Mouse (Mus musculus) adrenal gland, adult 2 months (tissue): ENCODE measurements at regions not wholly inside any gene's neighbourhood (a gene's known extent, or its start where the extent isn't known, plus 50 kb on each side); places are given as distances from the start of the nearest gene placed in this dataset.
A peak's percentile ranks its signal among the peaks of the same experiment; 100 is the strongest.
"Not testable (repeated sequence)": the region's sequence is repeated elsewhere in the genome, so short reads cannot be mapped to it uniquely, and the experiment has no call there.

Experiments used
- DNase-seq: peaks from one replicate; pipeline ENCODE4 v3.0.0; 2021

DNA sequence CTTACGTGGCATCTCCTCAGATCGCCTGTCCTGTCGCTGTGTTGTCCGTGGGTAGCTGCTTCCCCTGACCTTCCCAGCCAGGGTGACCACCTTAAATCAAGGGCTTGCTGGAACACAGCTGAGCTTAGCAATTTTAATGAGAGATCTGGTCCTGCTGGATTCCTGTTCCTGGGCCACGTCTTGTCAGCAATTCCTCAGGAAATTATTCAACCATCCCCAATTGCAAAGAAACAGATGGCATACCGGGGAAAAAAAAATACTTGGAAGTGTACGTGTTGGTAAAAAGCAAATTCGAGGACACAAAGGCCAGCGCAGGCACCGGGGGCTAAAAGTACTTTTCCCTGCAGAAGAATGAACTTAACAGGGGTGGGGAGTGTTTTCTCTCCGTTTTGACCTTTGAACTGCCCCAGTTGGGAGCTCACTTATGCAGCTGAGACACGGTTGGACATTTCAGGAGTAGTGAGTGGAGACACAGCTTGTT, 107.0 kb upstream of the Rhobtb1 start:
- DNase-seq, result no peak

DNA sequence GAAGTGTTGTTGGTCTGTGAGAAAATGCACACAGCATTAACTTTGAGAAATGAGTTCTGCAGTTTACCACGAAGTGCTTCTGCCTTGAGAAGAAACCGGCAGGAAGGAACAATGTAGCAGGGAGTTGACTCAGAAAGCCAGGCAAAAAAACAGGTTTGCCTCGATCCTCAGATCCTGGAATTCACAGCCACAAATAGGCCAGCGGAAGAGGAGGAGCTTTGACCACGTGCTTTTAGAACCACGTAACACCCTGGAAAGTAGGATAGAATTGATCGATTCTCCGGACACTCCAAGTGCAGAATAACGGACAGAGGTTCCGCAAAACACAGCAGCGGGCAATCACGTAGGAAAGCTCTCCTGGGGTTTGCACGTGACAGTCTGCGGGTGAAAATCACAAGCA, 106.0 kb upstream of the Rhobtb1 start:
- DNase-seq, result no peak

DNA sequence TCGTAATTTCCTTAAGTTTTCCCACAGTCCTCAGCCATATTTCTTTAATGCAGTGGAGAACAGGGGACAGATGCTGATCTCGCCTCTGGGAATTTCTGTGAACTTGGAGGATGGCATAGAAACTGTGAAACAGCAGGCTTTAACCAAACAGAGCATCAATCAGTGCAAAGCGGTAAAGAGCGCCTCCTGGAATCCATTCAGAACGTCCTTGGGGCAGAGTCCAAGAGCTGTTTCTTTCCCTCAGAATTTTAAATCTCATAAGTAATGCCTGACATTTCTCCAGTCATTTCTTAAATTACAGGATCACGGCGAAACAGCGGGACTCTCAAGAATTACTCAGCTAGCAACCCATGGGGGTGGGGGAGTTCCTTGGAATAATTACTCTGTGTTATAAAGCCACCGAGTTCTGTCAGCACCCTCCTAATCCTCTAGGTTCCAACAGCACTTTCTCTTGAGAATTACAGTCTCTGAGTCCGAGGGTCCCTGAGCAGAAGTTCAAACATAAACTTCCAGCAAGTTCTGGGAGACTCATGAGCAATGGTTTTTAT, 105.2 kb upstream of the Rhobtb1 start:
- peak; percentile 6 for DNase-seq

DNA sequence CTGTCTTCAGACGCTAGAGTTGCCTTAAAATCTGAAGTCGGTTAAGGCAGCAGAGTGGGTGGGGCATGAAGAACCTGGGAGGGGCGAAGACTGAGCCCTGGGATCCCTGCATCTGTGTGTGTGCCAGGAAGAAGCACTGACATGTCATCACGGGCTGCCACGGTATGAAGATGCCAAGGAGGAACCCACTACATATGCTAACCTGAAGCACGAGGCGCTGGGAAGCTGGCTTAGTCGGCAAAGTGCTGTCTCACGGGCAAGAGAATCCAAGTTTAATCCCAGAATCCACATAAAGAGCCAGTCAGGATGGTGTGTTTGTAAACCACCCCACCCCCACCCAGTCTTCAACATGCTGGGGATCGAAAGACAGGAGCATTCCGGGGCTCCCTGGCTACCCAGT, 73.2 kb upstream of the Rhobtb1 start:
- no peak for DNase-seq

DNA sequence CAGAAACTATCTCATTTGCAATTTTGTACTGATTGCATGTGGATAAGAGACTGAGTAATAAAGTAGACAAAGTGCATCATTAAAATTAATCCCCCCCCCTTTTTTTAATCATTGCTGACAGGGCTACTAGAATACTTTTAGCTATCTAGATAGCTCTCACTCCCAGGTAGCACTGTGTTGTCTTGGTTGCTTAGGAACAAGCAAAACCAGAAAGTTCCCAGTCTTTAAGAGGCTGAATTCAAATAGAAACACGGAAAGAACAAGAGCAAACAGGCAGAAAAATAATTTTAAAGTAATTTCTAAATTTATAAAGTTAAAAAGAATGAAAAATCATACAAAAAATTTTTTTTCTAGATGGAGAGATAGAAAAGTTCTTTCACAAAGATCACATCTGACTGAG, 65.0 kb upstream of the Rhobtb1 start:
- DNase-seq, result no peak

DNA sequence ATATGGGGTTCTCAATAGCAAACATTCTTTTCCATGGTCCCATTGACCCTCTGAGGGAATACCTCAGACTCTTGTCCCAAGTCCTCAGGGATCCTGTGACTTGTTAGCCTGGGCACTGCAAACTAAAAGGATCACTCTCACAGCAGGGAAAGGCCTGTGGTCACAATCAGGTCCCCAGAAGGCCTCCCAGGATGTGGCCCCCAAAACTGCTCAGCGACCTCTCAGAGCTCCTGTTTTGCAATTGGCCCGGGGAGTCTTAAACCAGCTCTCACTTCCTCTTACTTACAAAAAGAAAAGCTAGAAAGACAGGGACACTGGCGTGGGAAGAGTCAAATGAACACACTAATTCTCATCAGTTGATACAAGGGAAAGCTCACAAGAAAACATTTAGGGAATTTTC, 59.4 kb upstream of the Rhobtb1 start:
- no peak for DNase-seq

DNA sequence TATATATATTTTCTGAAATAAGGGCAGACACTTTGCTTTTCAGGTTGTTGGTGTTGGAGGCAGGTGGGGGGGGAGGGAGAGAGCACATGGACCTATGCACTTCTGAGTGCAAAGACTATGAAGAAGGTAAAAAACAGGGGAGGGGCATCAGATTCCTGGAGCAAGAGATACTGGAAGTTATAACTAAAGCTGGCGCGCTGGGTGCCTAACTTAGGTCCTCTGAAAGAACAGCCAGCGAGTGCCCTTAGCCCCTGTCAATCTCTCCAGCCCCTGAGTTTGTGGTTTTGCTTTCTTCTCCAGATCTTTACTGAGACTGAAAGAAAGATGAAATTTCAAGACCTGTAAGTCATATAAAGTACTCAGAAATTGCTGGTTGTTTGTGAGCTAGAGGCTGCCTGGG, 51.2 kb upstream of the Rhobtb1 start:
- no peak for DNase-seq

DNA sequence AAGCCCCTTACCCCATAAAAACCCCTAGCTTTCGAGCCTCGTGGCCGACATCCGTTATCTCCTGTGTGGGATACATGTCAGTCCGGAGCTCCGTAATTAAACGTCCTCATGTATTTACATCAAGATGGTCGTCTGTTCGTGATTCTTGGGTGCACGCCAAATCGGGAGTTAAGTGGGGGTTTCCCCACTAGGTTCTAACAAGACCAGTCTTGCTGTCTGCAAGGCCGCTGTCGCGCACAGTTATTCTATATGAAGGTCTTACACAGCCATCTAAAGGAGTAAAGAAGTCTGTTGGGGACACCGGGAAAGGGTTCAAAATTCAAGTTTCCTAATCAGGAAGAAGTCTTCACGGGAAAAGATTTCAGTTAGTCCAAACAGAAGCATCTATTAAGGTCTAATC, 50.5 kb upstream of the Rhobtb1 start:
- DNase-seq, result not testable (repeated sequence)
